Mouse (Mus musculus) cortical plate, adult 2 months (tissue): ENCODE measurements around the gene Hipk4. TPM values are rescaled to one million over a fixed set of nuclear protein-coding genes. Genes with fewer than 3 reads are reported as not detected.

Experiments used
- H3K27ac ChIP-seq: fragments of 200-500 bp; 2 replicates; pipeline ENCODE4 v1.5.1; 2012; ENCODE audit warnings: low read length, control low read depth, inconsistent platforms; ENCODE audit not compliant: insufficient read depth
- H3K4me1 ChIP-seq: fragments of 200-500 bp; 2 replicates; pipeline ENCODE4 v1.6.1; 2011; ENCODE audit warnings: low read length; ENCODE audit not compliant: control insufficient read depth, insufficient read depth
- H3K4me3 ChIP-seq: fragments of 200-500 bp; 2 replicates; pipeline ENCODE4 v1.5.1; 2011; ENCODE audit warnings: mild to moderate bottlenecking, low read length, control low read depth; ENCODE audit not compliant: insufficient read depth
- CTCF ChIP-seq: fragments of 200-500 bp; IDR thresholded peaks from 2 replicates; pipeline ENCODE4 v1.5.1; 2011; ENCODE audit warnings: mild to moderate bottlenecking, control low read depth, low read length; ENCODE audit not compliant: insufficient read depth; ENCODE audit errors: extremely low read depth
- POLR2A ChIP-seq: fragments of 200-500 bp; IDR thresholded peaks from 2 replicates; pipeline ENCODE4 v1.6.1; 2011; ENCODE audit warnings: mild to moderate bottlenecking, low read length, control low read depth; ENCODE audit not compliant: insufficient read depth; ENCODE audit errors: extremely low read depth
- polyA plus RNA-seq: library from polyadenylated mRNA; depleted of rRNA; stranded (reverse); fragments of >200 nt; gene quantifications from 2 replicates; pipeline ENCODE4 v1.2.3, GENCODE M21; 2012

The Hipk4 gene
- polyA plus RNA-seq, 1 experiment = 0.21 TPM

- Histone ChIP-seq H3K4me1 (peaks cover 6% of the 10 kb centered on the region), H3K27ac (no peak overlapping the region), H3K4me3 (no peak overlapping the region)
- TF ChIP-seq POLR2A (no peak), CTCF (no peak)
These were observed 21.8 kb downstream of the Hipk4 start for GRCm38 (mm10) chr7:27544675-27545370.

DNA sequence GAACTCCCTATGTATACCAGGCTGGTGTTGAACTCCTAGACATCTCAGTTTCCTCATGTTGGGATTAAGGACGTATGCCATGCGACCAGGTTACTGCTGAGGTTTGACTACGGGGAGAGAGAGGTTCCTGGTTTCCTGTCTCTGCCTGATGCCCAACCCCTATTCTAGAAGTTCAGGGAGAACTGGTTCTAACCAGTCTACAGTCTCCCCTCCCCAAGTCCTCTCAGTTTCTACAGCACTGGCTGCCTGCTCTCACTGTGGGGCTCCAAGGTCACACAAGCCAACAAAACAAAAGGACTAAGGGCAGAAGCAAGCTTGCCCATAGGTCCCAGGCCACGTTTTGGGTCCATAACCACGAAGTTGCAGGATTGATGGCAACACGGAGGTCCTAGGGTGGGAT is 26.5 kb downstream of the Hipk4 start:
- TF ChIP-seq POLR2A (no peak), CTCF (no peak)
- H3K4me3 ChIP-seq = no peak overlapping the region
- no peak overlapping the region for H3K27ac ChIP-seq
- H3K4me1 ChIP-seq = no peaks in the 10 kb centered on the region

DNA sequence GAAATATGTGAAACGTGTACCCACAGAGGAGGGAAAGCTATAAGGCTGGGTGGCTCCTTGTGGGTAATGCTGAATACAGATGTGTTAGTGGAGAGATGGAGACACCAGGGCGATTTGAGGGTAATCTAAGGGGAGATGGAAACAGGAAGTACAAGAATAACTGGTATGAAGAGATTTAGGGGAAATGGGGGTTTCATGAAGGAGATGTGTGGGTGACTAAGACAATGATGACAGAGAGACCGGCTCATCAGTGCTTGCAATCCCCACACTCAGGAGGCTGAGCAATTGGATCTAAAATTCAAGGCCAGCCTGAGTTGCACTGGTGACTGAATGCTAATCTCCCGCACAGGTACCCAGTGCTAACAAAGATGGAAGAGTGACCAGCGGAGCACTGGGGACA is 29.0 kb downstream of the Hipk4 start:
- Histone ChIP-seq H3K4me1 (no peaks in the 10 kb centered on the region), H3K27ac (no peak overlapping the region), H3K4me3 (peak overlapping the region; percentile 79; the same call in 1 of the 2 replicates)
- no peak for TF ChIP-seq CTCF
- TF ChIP-seq POLR2A = no peak

DNA sequence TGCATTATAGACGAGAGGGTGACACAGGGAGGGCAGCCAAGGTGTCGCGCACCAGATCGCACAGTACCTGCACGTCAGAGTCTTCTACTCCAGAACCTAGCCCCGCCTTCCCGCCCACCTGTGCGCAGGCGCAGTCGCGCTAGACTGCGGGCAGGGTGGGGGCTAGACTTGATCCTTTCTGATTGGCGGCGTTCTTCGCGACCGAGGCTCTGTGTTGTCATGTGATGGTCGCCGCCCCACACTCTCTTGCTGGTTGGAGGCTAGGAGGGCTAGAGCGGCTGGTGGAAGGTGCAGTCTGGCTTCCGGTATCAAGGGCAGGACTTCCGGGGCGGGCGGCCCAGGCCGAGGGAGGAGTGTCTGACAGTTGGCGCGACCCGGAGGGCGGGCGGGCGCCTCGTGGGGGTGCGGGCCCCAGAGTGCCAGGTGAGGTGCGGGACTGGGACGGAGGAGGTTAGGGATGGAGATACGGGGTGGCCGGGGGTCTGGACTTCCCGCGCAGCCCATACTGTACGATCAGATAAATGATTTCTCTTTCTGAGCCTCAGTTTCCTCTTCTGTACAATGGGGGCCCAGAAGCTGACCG is 30.0 kb downstream of the Hipk4 start, which contains the start of the genes Pld3 and 2310022A10Rik:
Pld3 (minus strand) TSS at position 288 of the 583 bp plus-strand sequence.
2310022A10Rik (plus strand) TSS at position 303 of the 583 bp plus-strand sequence.
- H3K4me3 ChIP-seq = peak within 1 kb of the TSS; percentile 79
- H3K4me1 ChIP-seq = no peaks in the 10 kb centered on the region
- H3K27ac ChIP-seq = peak within 1 kb of the TSS; percentile 25; the same call in 1 of the 2 replicates
- TF ChIP-seq CTCF = no peak
- TF ChIP-seq POLR2A = peak; percentile 97

GRCm38 (mm10) chr7:27560291-27560887 is 37.3 kb downstream of the Hipk4 start:
- Histone ChIP-seq H3K27ac (no peak overlapping the region), H3K4me1 (no peaks in the 10 kb centered on the region), H3K4me3 (no peak overlapping the region)
- TF ChIP-seq CTCF = no peak
- TF ChIP-seq POLR2A = no peak

- H3K4me1 ChIP-seq = no peaks in the 10 kb centered on the region
- H3K27ac ChIP-seq = no peak overlapping the region
- no peak overlapping the region for H3K4me3 ChIP-seq
- TF ChIP-seq POLR2A (no peak), CTCF (no peak)
These were observed 37.9 kb downstream of the Hipk4 start for GRCm38 (mm10) chr7:27560978-27561377.

DNA sequence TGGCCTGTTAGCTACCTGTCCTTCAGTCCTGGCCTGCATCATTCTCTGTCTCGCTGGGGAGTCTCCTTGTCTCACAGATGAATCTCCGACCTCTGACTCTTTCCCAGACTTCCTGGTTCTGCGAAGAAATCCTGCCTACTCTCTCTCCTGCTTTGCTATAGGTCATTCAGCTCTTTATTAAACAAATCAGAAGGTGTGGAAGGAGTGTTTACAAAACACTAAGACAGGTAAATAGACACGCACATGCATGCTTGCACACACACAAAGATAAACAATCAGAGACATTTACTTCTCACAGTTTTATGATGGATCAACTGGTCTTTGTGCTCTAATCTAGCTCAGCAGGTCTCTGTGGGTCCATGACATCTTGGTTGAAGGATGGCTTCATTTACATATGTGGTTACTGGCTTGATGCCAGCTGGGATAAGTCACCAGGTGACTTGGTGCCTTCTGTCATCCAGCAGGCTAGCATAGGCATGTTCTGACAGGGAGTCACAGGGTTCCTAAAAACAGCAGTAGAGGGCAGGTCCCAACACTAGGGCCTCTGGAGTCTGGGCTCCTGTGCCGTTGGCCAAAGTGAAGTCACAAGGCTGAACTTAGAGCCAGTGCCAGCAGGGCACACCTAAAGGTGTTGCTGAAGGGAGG is 46.6 kb downstream of the Hipk4 start:
- Histone ChIP-seq H3K27ac (no peak overlapping the region), H3K4me3 (no peak overlapping the region), H3K4me1 (no peaks in the 10 kb centered on the region)
- TF ChIP-seq CTCF (no peak), POLR2A (no peak)

DNA sequence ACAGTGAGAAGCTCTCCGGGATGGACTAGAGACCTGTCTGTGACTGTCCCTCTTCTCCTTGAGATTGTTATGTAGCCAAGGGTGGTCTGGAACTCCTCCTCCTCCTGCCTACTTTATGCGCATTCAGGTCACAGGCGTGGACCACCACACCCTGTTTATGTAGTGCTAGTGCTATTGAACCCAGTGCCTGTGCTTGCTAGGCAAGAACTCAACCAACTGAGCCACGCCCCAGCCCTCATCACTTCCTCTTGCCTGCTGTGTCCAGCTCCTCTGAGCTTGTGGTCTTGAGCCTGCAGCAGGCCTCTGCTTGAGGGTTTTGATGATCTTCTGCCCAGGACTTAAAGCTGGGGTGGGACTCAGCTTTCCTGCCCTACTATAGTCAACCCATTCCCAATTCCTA is 49.1 kb downstream of the Hipk4 start:
- no peak overlapping the region for H3K27ac ChIP-seq
- H3K4me3 ChIP-seq = no peak overlapping the region
- TF ChIP-seq CTCF (no peak), POLR2A (no peak)
- no peaks in the 10 kb centered on the region for H3K4me1 ChIP-seq

GRCm38 (mm10) chr7:27574124-27574880 is 51.2 kb downstream of the Hipk4 start:
- TF ChIP-seq CTCF (no peak), POLR2A (no peak)
- no peak overlapping the region for H3K27ac ChIP-seq
- no peaks in the 10 kb centered on the region for H3K4me1 ChIP-seq
- H3K4me3 ChIP-seq = no peak overlapping the region
